Mouse (Mus musculus) spleen, adult 2 months (tissue): ENCODE measurements around the gene Pla2g2e.

Experiments
- CTCF ChIP-seq: fragments of 200-500 bp; IDR thresholded peaks from 2 replicates; pipeline ENCODE4 v1.5.1; 2011; ENCODE audit warnings: mild to moderate bottlenecking, inconsistent platforms; ENCODE audit not compliant: insufficient read depth, insufficient read length, insufficient replicate concordance; ENCODE audit errors: extremely low read depth
- POLR2A ChIP-seq: fragments of 200-500 bp; IDR thresholded peaks from 2 replicates; pipeline ENCODE4 v1.6.1; 2011; ENCODE audit warnings: low read depth, low read length, inconsistent platforms

GRCm38 (mm10) chr4:138841386-138841785 is 36.4 kb upstream of the Pla2g2e start:
- TF ChIP-seq CTCF (no peak), POLR2A (no peak)
